9 mouse cellular contexts compared by ENCODE assay signal in genomic region chr15:89178260-89178860, GRCm38 (mm10). TPM values are rescaled to one million over a fixed set of nuclear protein-coding genes. Genes with fewer than 3 reads are reported as not detected.
DNase-seq lines count a peak whose midpoint lies in the region; ATAC-seq and TF ChIP-seq lines count a peak whose summit lies in the region.
"Had no signal": no experiment of that assay in that cellular context is flagged by ENCODE, and none has a peak within 500 bp of the region (broad histone marks: within the 10 kb centered on the region; RNA-seq: fewer than 3 reads in every experiment).

No protein-coding gene starts in this region.

- intact Hi-C loops in left cerebral cortex, postnatal 36 days (cut with DNase I) = no loop called here

- H3K27me3 ChIP-seq in forebrain, postnatal 0 days (ENCODE audit: insufficient read depth, low read length) = no peaks in the 10 kb centered on the region
- peaks cover 79% of the 10 kb centered on the region for H3K27me3 ChIP-seq in liver, embryonic 12.5 days (replicated peaks)

- H3K9ac ChIP-seq in forebrain, postnatal 0 days = 0 out of 2 replicates have a peak overlapping the region, but pooled peaks have one; percentile 80
- H3K9ac ChIP-seq in liver, embryonic 12.5 days = peak overlapping the region; percentile 43; the same call in 1 of the 2 replicates

- peak overlapping the region; percentile 35 for H3K27ac ChIP-seq in forebrain, postnatal 0 days (ENCODE audit: low read depth, low read length)
- peak overlapping the region; percentile 61 for H3K27ac ChIP-seq in liver, embryonic 12.5 days

- H3K4me2 ChIP-seq in forebrain, postnatal 0 days (ENCODE audit: low read depth) = peak overlapping the region; percentile 86
- peak overlapping the region; percentile 77 for H3K4me2 ChIP-seq in liver, embryonic 12.5 days

- H3K36me3 ChIP-seq in forebrain, postnatal 0 days (ENCODE audit: insufficient read depth) = peaks cover 3% of the 10 kb centered on the region; the same call in 1 of the 2 replicates
- no peaks in the 10 kb centered on the region for H3K36me3 ChIP-seq in liver, embryonic 12.5 days

- WGBS in forebrain, postnatal 0 days = 54% methylated on average over 7 of the region's 7 CpGs
- 51% methylated on average over 7 of the region's 7 CpGs for WGBS in liver, embryonic 12.5 days (ENCODE audit: insufficient replicate concordance)

- peak overlapping the region; percentile 51 for H3K4me3 ChIP-seq in forebrain, postnatal 0 days (ENCODE audit: low read depth, low read length)
- peak overlapping the region; percentile 64 for H3K4me3 ChIP-seq in liver, embryonic 12.5 days
- H3K4me3 ChIP-seq: erythroblast, embryonic 14.5 days had no signal

- H3K4me1 ChIP-seq in forebrain, postnatal 0 days (ENCODE audit: insufficient read depth) = peaks cover 41% of the 10 kb centered on the region
- peaks cover 91% of the 10 kb centered on the region for H3K4me1 ChIP-seq in liver, embryonic 12.5 days

- ATAC-seq in forebrain, postnatal 0 days = no peak
- ATAC-seq in liver, embryonic 12.5 days = no peak

- no peak for TF ChIP-seq CTCF in forebrain, postnatal 0 days (IDR thresholded peaks at IDR 0.05; ENCODE audit: low read depth)

- peak; percentile 16 for DNase-seq in adrenal gland, postnatal 14 days
- DNase-seq in adrenal gland, adult 18-20 months (ENCODE audit: low spot score in 2 of 2) = no peak
- peak; percentile 93 for DNase-seq in brain, adult 2 months (ENCODE audit: low read depth, low spot score)
- DNase-seq in forebrain, postnatal 0 days = no peak
- DNase-seq in embryo, embryonic 10.5 days (ENCODE audit: low spot score) = no peak
- DNase-seq in left cerebral cortex, adult 18-20 months (ENCODE audit: low spot score in 2 of 2) = no peak
- no peak for DNase-seq in left cerebral cortex, postnatal 36 days (ENCODE audit: low spot score in 2 of 2)

- H3K9me3 ChIP-seq in forebrain, postnatal 0 days (ENCODE audit: low read length) = no peaks in the 10 kb centered on the region
- no peaks in the 10 kb centered on the region for H3K9me3 ChIP-seq in liver, embryonic 12.5 days (replicated peaks)

RNA-seq across cellular contexts. Expression of gene Plxnb2, which starts 2.2 kb away (rescaled TPM):
- 83.2 and 110 TPM in 2 replicates for total RNA-seq in adrenal gland, postnatal 14 days (2021)
- 100 to 1,000 TPM in 1 of 2 experiments, 10 to 100 TPM in 1; 84.0 to 113 TPM for total RNA-seq in adrenal gland, adult 18-20 months (2021)
- 126 and 138 TPM in 2 replicates for total RNA-seq in forebrain, postnatal 0 days (2014; rRNA removed)
- 45.2 and 52.8 TPM in 2 replicates for polyA plus RNA-seq in forebrain, postnatal 0 days (2015; fragmentation: Nextera tagmentation; extraction: Ambion mirVana)
- polyA plus RNA-seq in liver, embryonic 12.5 days (2016; fragmentation: Nextera tagmentation; extraction: Ambion mirVana) = 38.5 and 38.8 TPM in 2 replicates
- 10 to 100 TPM; 47.3 to 54.9 TPM for total RNA-seq in left cerebral cortex, adult 18-20 months (2021)
- 10 to 100 TPM; 42.2 to 54.0 TPM for total RNA-seq in left cerebral cortex, postnatal 36 days (2021)

RNA-seq across cellular contexts. Expression of gene Dennd6b, which starts 17.9 kb away (rescaled TPM):
- 5.0 and 6.2 TPM in 2 replicates for total RNA-seq in adrenal gland, postnatal 14 days (2021)
- 1 to 10 TPM; 5.2 to 5.4 TPM for total RNA-seq in adrenal gland, adult 18-20 months (2021)
- 73.7 and 89.6 TPM in 2 replicates for total RNA-seq in forebrain, postnatal 0 days (2014; rRNA removed)
- polyA plus RNA-seq in forebrain, postnatal 0 days (2015; fragmentation: Nextera tagmentation; extraction: Ambion mirVana) = 43.4 and 53.3 TPM in 2 replicates
- 5.3 and 5.5 TPM in 2 replicates for polyA plus RNA-seq in liver, embryonic 12.5 days (2016; fragmentation: Nextera tagmentation; extraction: Ambion mirVana)
- 10 to 100 TPM; 45.9 to 52.9 TPM for total RNA-seq in left cerebral cortex, adult 18-20 months (2021)
- 10 to 100 TPM; 39.9 to 52.2 TPM for total RNA-seq in left cerebral cortex, postnatal 36 days (2021)

RNA-seq across cellular contexts. Expression of gene Mapk11, which starts 28.9 kb away (rescaled TPM):
- 5.3 and 6.4 TPM in 2 replicates for total RNA-seq in adrenal gland, postnatal 14 days (2021)
- 1 to 10 TPM; 3.7 to 3.8 TPM for total RNA-seq in adrenal gland, adult 18-20 months (2021)
- 35.2 and 35.8 TPM in 2 replicates for total RNA-seq in forebrain, postnatal 0 days (2014; rRNA removed)
- 16.2 and 21.3 TPM in 2 replicates for polyA plus RNA-seq in forebrain, postnatal 0 days (2015; fragmentation: Nextera tagmentation; extraction: Ambion mirVana)
- 1.8 TPM in 2 replicates for polyA plus RNA-seq in liver, embryonic 12.5 days (2016; fragmentation: Nextera tagmentation; extraction: Ambion mirVana)
- 10 to 100 TPM; 49.1 to 55.1 TPM for total RNA-seq in left cerebral cortex, adult 18-20 months (2021)
- total RNA-seq in left cerebral cortex, postnatal 36 days (2021) = 10 to 100 TPM; 45.3 to 54.5 TPM
- polyA plus RNA-seq: erythroblast, embryonic 14.5 days had no signal

RNA-seq across cellular contexts. Expression of gene Ppp6r2, which starts 33.0 kb away (rescaled TPM):
- 41.1 and 52.4 TPM in 2 replicates for total RNA-seq in adrenal gland, postnatal 14 days (2021)
- 10 to 100 TPM; 46.6 to 48.3 TPM for total RNA-seq in adrenal gland, adult 18-20 months (2021)
- total RNA-seq in forebrain, postnatal 0 days (2014; rRNA removed) = 252 and 296 TPM in 2 replicates
- polyA plus RNA-seq in forebrain, postnatal 0 days (2015; fragmentation: Nextera tagmentation; extraction: Ambion mirVana) = 70.0 and 77.2 TPM in 2 replicates
- polyA plus RNA-seq in liver, embryonic 12.5 days (2016; fragmentation: Nextera tagmentation; extraction: Ambion mirVana) = 21.4 and 23.9 TPM in 2 replicates
- 100 to 1,000 TPM; 155 to 157 TPM for total RNA-seq in left cerebral cortex, adult 18-20 months (2021)
- 100 to 1,000 TPM; 162 to 167 TPM for total RNA-seq in left cerebral cortex, postnatal 36 days (2021)

RNA-seq across cellular contexts. Expression of gene Mapk12, which starts 37.9 kb away (rescaled TPM):
- total RNA-seq in adrenal gland, postnatal 14 days (2021) = 8.6 and 9.6 TPM in 2 replicates
- total RNA-seq in adrenal gland, adult 18-20 months (2021) = 1 to 10 TPM; 8.4 to 9.6 TPM
- 1.8 and 3.4 TPM in 2 replicates for total RNA-seq in forebrain, postnatal 0 days (2014; rRNA removed)
- polyA plus RNA-seq in forebrain, postnatal 0 days (2015; fragmentation: Nextera tagmentation; extraction: Ambion mirVana) = 2.0 and 2.8 TPM in 2 replicates
- 2.3 and 2.7 TPM in 2 replicates for polyA plus RNA-seq in liver, embryonic 12.5 days (2016; fragmentation: Nextera tagmentation; extraction: Ambion mirVana)
- 1 to 10 TPM; 7.4 to 9.2 TPM for total RNA-seq in left cerebral cortex, adult 18-20 months (2021)
- 10 to 100 TPM in 1 of 2 experiments, 1 to 10 TPM in 1; 6.1 to 11.1 TPM for total RNA-seq in left cerebral cortex, postnatal 36 days (2021)

Comparison
In these comparisons a context has a peak if more than half of its experiments do, and no peak if none do; other contexts are left out.
1. DNase-seq: peak in adrenal gland, postnatal 14 days (single experiment) and brain, adult 2 months (single experiment); none in adrenal gland, adult 18-20 months (0 of 2), forebrain, postnatal 0 days (single experiment), embryo, embryonic 10.5 days (single experiment), left cerebral cortex, adult 18-20 months (0 of 2) and left cerebral cortex, postnatal 36 days (0 of 2).